Mouse (Mus musculus) CH12.LX (cell line): ENCODE measurements around the gene Ecpas.

Experiments
- CTCF ChIP-seq, 2 experiments: IDR thresholded peaks in 1 of 2; conservative IDR thresholded peaks in 1 of 2; 2 replicates each; pipeline ENCODE4 v1.5.1; 2011 to 2012; ENCODE audit warnings: low read depth in 2 of 2, low read length in 2 of 2, improper control_type of control experiment in 1 of 2, inconsistent platforms in 1 of 2, mild to moderate bottlenecking in 1 of 2, moderate library complexity in 1 of 2
- POLR2A ChIP-seq: IDR thresholded peaks from 2 replicates; pipeline ENCODE4 v1.6.1; 2011; ENCODE audit warnings: low read depth, mild to moderate bottlenecking, improper control_type of control experiment, low read length

- peak; percentile 37 to 43; a peak in 3 of 4 replicates for TF ChIP-seq CTCF (conservative IDR thresholded peaks at IDR 0.05 in 1 of 2, IDR thresholded peaks at IDR 0.05 in 1 of 2; ENCODE audit: low read depth in 2 of 2, low read length in 2 of 2)
- TF ChIP-seq POLR2A: no peak
Measured at GRCm38 (mm10) chr4:58927661-58928060, 15.1 kb upstream of the Ecpas start.
